Mouse (Mus musculus) megakaryocyte-erythroid progenitor cell, adult 5-6 weeks (primary cell): ENCODE measurements around the gene Fam160b1. TPM values are rescaled to one million over a fixed set of nuclear protein-coding genes. Genes with fewer than 3 reads are reported as not detected.

Source experiments
- ATAC-seq: replicated peaks from 2 replicates; pipeline ENCODE4 v1.8.0; 2016; ENCODE audit warnings: mild to moderate bottlenecking, inconsistent platforms; ENCODE audit not compliant: severe bottlenecking, poor library complexity, low FRiP score, low TSS enrichment
- total RNA-seq, 2 experiments: library from RNA; stranded (forward) in 1 of 2; stranded (reverse) in 1 of 2; fragments of 200-1000, 215-1000 nt in 1 of 2; fragments of >200 nt in 1 of 2; fragmentation: Nextera tagmentation in 1 of 2; gene quantifications; 2 replicates each; pipeline ENCODE4 v1.2.3; 2014 to 2017

Gene Fam160b1
- total RNA-seq, 2 experiments from 2014 or later: 9.7 to 23.7 TPM

- no peak for ATAC-seq
Measured at GRCm38 (mm10) chr19:57340900-57341742, 19.4 kb upstream of the Fam160b1 start.

- no peak for ATAC-seq
Measured at GRCm38 (mm10) chr19:57343860-57344259, 16.6 kb upstream of the Fam160b1 start.

GRCm38 (mm10) chr19:57344678-57345077, 15.8 kb upstream of the Fam160b1 start:
- no peak for ATAC-seq

- ATAC-seq: 0 out of 2 replicates have a peak, but pooled peaks have one; percentile 16
Measured at GRCm38 (mm10) chr19:57349096-57349495, 11.4 kb upstream of the Fam160b1 start.

- no peak for ATAC-seq
Measured at GRCm38 (mm10) chr19:57352337-57352935, 8.0 kb upstream of the Fam160b1 start.

- ATAC-seq: no peak
Measured at GRCm38 (mm10) chr19:57353228-57353627, 7.3 kb upstream of the Fam160b1 start.

GRCm38 (mm10) chr19:57354050-57354449, 6.4 kb upstream of the Fam160b1 start:
- no peak for ATAC-seq

GRCm38 (mm10) chr19:57354715-57355114, 5.8 kb upstream of the Fam160b1 start:
- ATAC-seq: no peak

- ATAC-seq: no peak
Measured at GRCm38 (mm10) chr19:57355451-57356251, 4.8 kb upstream of the Fam160b1 start.

GRCm38 (mm10) chr19:57356273-57356672, 4.2 kb upstream of the Fam160b1 start:
- no peak for ATAC-seq

GRCm38 (mm10) chr19:57357244-57357643, 3.2 kb upstream of the Fam160b1 start:
- 0 out of 2 replicates have a peak, but pooled peaks have one; percentile 11 for ATAC-seq

GRCm38 (mm10) chr19:57357811-57358210, 2.7 kb upstream of the Fam160b1 start:
- no peak for ATAC-seq

GRCm38 (mm10) chr19:57358322-57358721, 2.2 kb upstream of the Fam160b1 start:
- peak; percentile 64 for ATAC-seq

- ATAC-seq: no peak
Measured at GRCm38 (mm10) chr19:57358836-57359598, 1.5 kb upstream of the Fam160b1 start.

- no peak for ATAC-seq
Measured at GRCm38 (mm10) chr19:57359701-57360326, 666 bp upstream of the Fam160b1 start.

- 0 out of 2 replicates have a peak, but pooled peaks have one; percentile 5 for ATAC-seq
Measured at GRCm38 (mm10) chr19:57361131-57361938, 855 bp downstream of the Fam160b1 start.

GRCm38 (mm10) chr19:57361939-57362307, 1.4 kb downstream of the Fam160b1 start:
- ATAC-seq: no peak

GRCm38 (mm10) chr19:57362586-57362985, 2.1 kb downstream of the Fam160b1 start:
- no peak for ATAC-seq
